Mouse (Mus musculus) lung, embryonic 16.5 days (tissue): ENCODE results near the gene Itpk1. TPM values are rescaled to one million over a fixed set of nuclear protein-coding genes. Genes with fewer than 3 reads are reported as not detected.

Experiments
- ATAC-seq: fragments of 200-750 bp; cut with Nextera tagmentation; 2 replicates; pipeline ENCODE4 v1.8.0; 2017; ENCODE audit warnings: low read depth, mild to moderate bottlenecking, moderate library complexity
- H3K27ac ChIP-seq: fragments of 300-500 bp; sonication (generic); 2 replicates; pipeline ENCODE4 v1.5.1; 2014; ENCODE audit warnings: mild to moderate bottlenecking, control low read depth, low read length
- H3K27me3 ChIP-seq: fragments of 300-500 bp; sonication (generic); 2 replicates; pipeline ENCODE4 v1.6.1; 2014; ENCODE audit warnings: low read depth, low read length, mixed read lengths; ENCODE audit not compliant: control insufficient read depth, insufficient read depth
- H3K36me3 ChIP-seq: fragments of 300-500 bp; sonication (generic); 2 replicates; pipeline ENCODE4 v1.6.1; 2014; ENCODE audit warnings: low read length; ENCODE audit not compliant: control insufficient read depth, insufficient read depth
- H3K4me1 ChIP-seq: fragments of 300-500 bp; sonication (generic); replicated peaks from 2 replicates; pipeline ENCODE4 v1.6.1; 2014; ENCODE audit warnings: low read length, mixed read lengths; ENCODE audit not compliant: control insufficient read depth, insufficient read depth
- H3K4me2 ChIP-seq: fragments of 300-500 bp; sonication (generic); 2 replicates; pipeline ENCODE4 v1.6.1; 2014; ENCODE audit warnings: low read depth, low read length, control low read depth
- H3K4me3 ChIP-seq: fragments of 300-500 bp; sonication (generic); 2 replicates; pipeline ENCODE4 v1.5.1; 2014; ENCODE audit warnings: mild to moderate bottlenecking, low read length, control low read depth
- H3K9ac ChIP-seq: fragments of 300-500 bp; sonication (generic); 2 replicates; pipeline ENCODE4 v1.6.1; 2014; ENCODE audit warnings: low read length, control low read depth
- H3K9me3 ChIP-seq: fragments of 300-500 bp; sonication (generic); 2 replicates; pipeline ENCODE4 v1.6.1; 2016; ENCODE audit warnings: low read length; ENCODE audit not compliant: control insufficient read depth
- WGBS: fragments of 180-500 bp; shearing (Covaris S2); extraction: QIAGEN DNeasy Blood & Tissue Kit; methylation state at CpG from one replicate; pipeline ENCODE4 v1.1.7; 2014; 5-methylcytosine and 5-hydroxymethylcytosine counted together
- polyA plus RNA-seq: library from polyadenylated mRNA; unstranded; fragments of >200 nt; fragmentation: Nextera tagmentation; extraction: Ambion mirVana; gene quantifications from 2 replicates; pipeline ENCODE4 v1.2.1, GENCODE M21; 2015

Gene Itpk1
- polyA plus RNA-seq, 1 experiment from 2014 or later = 10.6 TPM

DNA sequence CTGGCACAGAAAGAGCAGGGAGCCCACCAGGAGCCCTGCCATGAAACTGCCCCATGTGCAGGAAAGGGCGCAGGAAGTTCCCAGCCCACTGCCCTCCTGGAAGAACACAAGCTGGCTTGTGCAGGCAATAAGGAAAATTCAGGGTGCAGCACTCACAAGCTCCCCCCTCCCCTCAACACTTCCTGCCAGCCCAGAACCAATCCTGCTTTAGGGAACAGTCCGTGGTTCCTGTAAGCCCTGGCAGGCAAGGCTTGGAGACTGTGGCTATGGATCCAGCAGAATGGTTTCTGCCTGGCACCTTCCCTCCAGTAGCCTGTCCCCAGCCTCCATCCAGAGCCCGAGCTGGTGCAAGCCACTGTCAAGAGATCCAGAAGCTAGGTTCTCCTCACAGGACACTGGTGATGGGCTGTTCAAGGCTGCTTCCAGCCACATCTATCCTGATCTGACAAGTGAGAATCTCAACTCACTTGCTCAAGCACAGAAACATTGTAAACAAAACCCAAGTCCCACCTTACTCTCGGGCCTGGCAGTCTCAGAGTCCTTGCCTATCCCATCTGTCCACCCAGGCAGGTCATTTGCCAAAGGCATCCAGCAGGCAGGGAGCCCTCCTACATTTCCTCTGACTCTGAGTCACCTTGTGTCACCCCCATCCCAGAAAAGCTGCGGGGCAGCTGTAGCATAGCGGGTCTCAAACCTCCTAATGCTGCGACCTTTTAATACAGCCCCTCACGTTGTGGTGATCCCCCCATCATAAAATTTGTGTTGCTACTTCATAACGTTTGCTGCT is 102.3 kb downstream of the Itpk1 start:
- H3K27me3 ChIP-seq = no peaks in the 10 kb centered on the region
- no peak for ATAC-seq
- no peaks in the 10 kb centered on the region for H3K36me3 ChIP-seq
- peaks cover 2% of the 10 kb centered on the region; the same call in 1 of the 2 replicates for H3K4me1 ChIP-seq
- no peak overlapping the region for H3K4me2 ChIP-seq
- H3K9ac ChIP-seq = no peak overlapping the region
- WGBS = 70% methylated on average over 9 of the region's 9 CpGs
- H3K27ac ChIP-seq = no peak overlapping the region
- H3K4me3 ChIP-seq = no peak overlapping the region
- peaks cover 6% of the 10 kb centered on the region for H3K9me3 ChIP-seq

DNA sequence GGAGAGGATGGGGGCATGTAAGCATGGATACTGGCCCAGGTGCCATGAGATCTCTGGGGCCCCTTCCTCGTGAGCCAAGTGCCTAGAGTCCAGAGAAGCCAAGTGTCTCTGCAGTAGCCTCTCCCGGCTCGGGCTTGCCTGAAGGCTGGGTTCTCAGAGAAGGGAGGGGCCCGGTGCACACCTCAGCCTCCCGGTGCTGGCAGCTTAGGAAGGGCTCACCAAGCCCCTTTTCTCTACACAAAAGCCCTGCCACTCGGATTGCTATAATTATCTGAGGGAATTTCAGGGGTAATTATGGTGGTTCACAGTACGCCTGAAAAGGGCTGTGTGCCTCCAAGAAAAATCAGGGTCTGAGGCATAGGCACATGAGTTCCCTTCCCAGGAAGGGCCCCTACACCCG is 102.9 kb downstream of the Itpk1 start:
- Histone ChIP-seq H3K36me3 (no peaks in the 10 kb centered on the region), H3K4me2 (no peak overlapping the region), H3K27me3 (no peaks in the 10 kb centered on the region), H3K9ac (no peak overlapping the region), H3K4me3 (no peak overlapping the region), H3K4me1 (peaks cover 5% of the 10 kb centered on the region; the same call in 1 of the 2 replicates), H3K27ac (no peak overlapping the region), H3K9me3 (peaks cover 6% of the 10 kb centered on the region)
- WGBS = 40% methylated on average over 8 of the region's 8 CpGs
- ATAC-seq = no peak

DNA sequence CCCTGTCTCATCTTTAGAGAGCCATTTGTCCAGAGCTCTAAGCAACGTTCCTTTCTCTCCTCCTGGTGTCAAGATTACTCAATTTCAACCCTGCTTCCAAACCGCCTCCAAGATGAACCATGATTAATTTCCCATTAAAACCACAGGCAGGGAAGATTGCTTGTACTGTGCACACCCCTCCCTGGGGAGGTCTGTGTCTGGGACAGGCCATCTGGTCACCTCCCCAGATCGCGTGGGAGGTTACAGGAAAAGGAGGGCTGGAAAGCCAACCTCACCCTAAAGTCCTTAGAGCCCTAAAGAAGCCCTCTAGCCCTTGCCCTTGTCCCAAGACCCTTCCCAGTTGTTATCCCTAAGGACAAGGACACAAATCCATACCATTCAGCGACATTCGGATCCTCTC is 104.4 kb downstream of the Itpk1 start:
- no peaks in the 10 kb centered on the region for H3K27me3 ChIP-seq
- no peak overlapping the region for H3K4me2 ChIP-seq
- no peak for ATAC-seq
- H3K9ac ChIP-seq = no peak overlapping the region
- peaks cover 6% of the 10 kb centered on the region for H3K9me3 ChIP-seq
- WGBS = 68% methylated on average over 6 of the region's 6 CpGs
- peaks cover 5% of the 10 kb centered on the region; the same call in 1 of the 2 replicates for H3K4me1 ChIP-seq
- no peaks in the 10 kb centered on the region for H3K36me3 ChIP-seq
- H3K4me3 ChIP-seq = no peak overlapping the region
- H3K27ac ChIP-seq = no peak overlapping the region

DNA sequence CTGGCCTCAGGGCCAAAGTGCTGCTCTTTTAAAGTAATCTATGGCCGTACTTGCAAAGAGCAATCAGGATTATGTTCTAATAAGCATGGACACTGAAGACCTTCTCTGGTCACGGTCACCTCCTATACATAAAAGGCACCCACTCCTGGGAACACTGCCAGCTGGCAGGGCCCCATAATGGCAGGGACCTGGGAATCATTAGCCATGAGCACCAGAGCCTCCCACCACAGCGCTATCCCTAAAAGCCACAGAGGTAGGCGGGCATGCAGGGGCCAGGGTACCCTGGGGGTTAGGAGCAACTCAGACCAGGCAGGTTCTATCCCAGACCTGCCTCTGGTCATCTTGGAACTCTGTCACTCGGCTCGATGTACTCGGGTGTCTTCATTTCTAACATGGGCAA is 104.9 kb downstream of the Itpk1 start:
- peaks cover 5% of the 10 kb centered on the region; the same call in 1 of the 2 replicates for H3K4me1 ChIP-seq
- no peak overlapping the region for H3K9ac ChIP-seq
- H3K4me2 ChIP-seq = no peak overlapping the region
- no peaks in the 10 kb centered on the region for H3K27me3 ChIP-seq
- no peak overlapping the region for H3K4me3 ChIP-seq
- WGBS = 72% methylated on average over 7 of the region's 7 CpGs
- no peaks in the 10 kb centered on the region for H3K36me3 ChIP-seq
- no peak for ATAC-seq
- H3K9me3 ChIP-seq = peaks cover 6% of the 10 kb centered on the region
- H3K27ac ChIP-seq = no peak overlapping the region

DNA sequence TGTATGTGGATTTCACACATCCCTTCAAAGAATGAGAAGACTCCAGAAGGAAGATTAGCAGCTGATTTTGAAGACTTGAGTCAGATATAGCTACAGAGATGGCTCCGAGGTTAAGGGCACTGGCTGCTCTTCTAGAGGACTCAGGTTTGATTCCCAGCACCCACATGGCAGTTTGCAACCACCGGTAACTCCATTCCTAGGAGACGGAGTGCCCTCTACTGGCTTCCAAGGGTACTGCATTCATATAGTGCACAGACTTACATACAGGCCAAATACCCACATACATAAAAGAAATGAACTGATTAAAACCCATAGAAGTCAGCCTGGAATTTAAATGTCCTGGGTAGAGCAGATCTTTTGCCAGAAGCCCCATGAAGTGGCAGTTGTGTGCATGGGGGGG is 106.2 kb downstream of the Itpk1 start:
- Histone ChIP-seq H3K27ac (no peak overlapping the region), H3K4me1 (peaks cover 5% of the 10 kb centered on the region; the same call in 1 of the 2 replicates), H3K9ac (no peak overlapping the region), H3K4me2 (no peak overlapping the region), H3K27me3 (no peaks in the 10 kb centered on the region), H3K4me3 (no peak overlapping the region), H3K36me3 (no peaks in the 10 kb centered on the region), H3K9me3 (peaks cover 6% of the 10 kb centered on the region)
- WGBS = 94% methylated on average over 3 of the region's 3 CpGs
- ATAC-seq = no peak

DNA sequence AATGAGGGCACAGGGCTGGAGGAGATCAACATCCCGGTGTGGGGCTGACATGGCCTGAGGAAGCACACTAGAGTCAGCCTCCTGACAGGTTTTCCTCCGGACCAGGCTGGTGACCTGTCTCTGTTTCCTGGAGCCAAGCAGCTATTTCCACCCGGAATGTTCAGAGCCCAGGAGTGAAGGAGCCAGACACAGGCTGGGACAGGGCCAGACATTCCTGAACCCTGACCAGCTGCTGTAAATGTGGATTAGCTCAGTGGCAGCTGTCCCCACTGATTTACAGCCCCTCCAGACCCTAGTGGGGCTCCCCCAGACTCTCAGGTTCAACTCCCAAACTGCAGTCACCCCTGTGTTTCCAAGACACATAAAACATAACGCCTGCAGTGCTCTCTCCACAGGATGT is 107.3 kb downstream of the Itpk1 start:
- Histone ChIP-seq H3K4me2 (no peak overlapping the region), H3K27me3 (no peaks in the 10 kb centered on the region), H3K9me3 (peaks cover 6% of the 10 kb centered on the region), H3K9ac (no peak overlapping the region), H3K4me1 (peaks cover 5% of the 10 kb centered on the region; the same call in 1 of the 2 replicates), H3K4me3 (no peak overlapping the region), H3K27ac (peak overlapping the region; percentile 47), H3K36me3 (no peaks in the 10 kb centered on the region)
- WGBS = 38% methylated on average over 4 of the region's 4 CpGs
- peak; percentile 26 for ATAC-seq

DNA sequence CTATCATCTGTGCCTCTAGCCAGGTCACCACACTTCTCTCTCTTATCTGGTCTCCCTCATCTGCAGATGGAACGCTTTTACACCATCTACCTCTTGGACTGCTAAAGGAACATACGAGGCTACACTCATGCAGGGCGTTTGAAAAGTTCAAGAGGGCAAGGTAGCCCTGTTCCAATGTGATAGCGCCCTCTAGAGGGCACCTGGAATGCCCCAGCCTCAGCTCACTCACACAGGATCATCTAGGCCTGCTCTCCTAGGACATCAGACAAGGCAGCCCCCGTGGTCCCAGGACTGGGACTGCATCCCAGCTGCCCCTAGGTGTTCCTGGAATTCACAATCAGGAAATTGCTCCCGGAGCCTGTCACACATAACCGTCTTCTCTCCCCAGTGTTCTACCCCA is 108.3 kb downstream of the Itpk1 start:
- WGBS = 55% methylated on average over 7 of the region's 7 CpGs
- Histone ChIP-seq H3K4me1 (peaks cover 5% of the 10 kb centered on the region; the same call in 1 of the 2 replicates), H3K27ac (no peak overlapping the region), H3K4me3 (no peak overlapping the region), H3K9ac (no peak overlapping the region), H3K27me3 (no peaks in the 10 kb centered on the region), H3K9me3 (peaks cover 6% of the 10 kb centered on the region), H3K36me3 (no peaks in the 10 kb centered on the region), H3K4me2 (no peak overlapping the region)
- no peak for ATAC-seq

DNA sequence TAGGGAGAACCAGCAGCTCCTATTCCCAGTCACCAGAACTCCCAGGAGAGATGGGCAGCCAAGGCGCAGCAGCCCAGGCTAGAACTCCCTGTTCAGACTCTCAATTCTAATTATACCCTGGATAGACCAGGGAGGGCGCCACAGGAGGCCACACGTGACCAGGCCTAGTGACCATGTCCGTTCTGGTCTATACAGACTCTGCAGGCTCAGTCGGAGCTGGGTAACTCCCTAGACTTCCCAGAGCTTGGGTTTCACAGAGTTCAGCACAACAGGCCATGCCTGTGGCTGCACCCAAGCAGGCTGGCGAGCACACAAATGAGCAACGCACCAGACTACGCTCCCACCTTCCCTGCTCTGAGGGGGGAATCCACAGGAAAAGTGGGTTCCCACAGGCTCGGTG is 110.1 kb downstream of the Itpk1 start:
- H3K4me1 ChIP-seq = peaks cover 5% of the 10 kb centered on the region; the same call in 1 of the 2 replicates
- ATAC-seq = no peak
- 80% methylated on average over 9 of the region's 9 CpGs for WGBS
- H3K9ac ChIP-seq = no peak overlapping the region
- no peak overlapping the region for H3K27ac ChIP-seq
- no peaks in the 10 kb centered on the region for H3K27me3 ChIP-seq
- no peak overlapping the region for H3K4me3 ChIP-seq
- no peak overlapping the region for H3K4me2 ChIP-seq
- peaks cover 6% of the 10 kb centered on the region for H3K9me3 ChIP-seq
- no peaks in the 10 kb centered on the region for H3K36me3 ChIP-seq

DNA sequence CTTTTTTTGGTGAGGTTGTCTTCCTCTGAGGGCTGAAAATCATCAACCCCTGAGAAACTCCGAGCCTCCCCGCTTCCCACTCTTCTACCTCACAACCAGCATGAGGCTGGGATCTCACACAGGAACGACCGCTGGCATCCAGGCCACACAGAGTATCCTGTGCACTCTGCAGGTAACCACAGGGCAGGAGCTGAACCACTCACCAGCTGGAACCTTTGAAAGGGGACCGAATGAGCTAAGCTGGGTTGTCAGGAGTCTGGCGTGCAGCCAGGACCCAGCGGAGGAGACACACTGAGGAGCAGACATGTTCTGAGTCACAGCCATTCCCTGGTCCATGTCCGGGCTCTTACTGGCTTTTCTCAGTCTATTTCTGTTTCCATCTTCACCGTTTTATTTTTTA is 111.0 kb downstream of the Itpk1 start:
- Histone ChIP-seq H3K9ac (no peak overlapping the region), H3K36me3 (no peaks in the 10 kb centered on the region), H3K27me3 (no peaks in the 10 kb centered on the region), H3K9me3 (peaks cover 5% of the 10 kb centered on the region), H3K4me1 (peaks cover 5% of the 10 kb centered on the region; the same call in 1 of the 2 replicates), H3K27ac (peak overlapping the region; percentile 9; the same call in 1 of the 2 replicates), H3K4me3 (no peak overlapping the region), H3K4me2 (no peak overlapping the region)
- 55% methylated on average over 9 of the region's 9 CpGs for WGBS
- peak; percentile 39; the same call in 1 of the 2 replicates for ATAC-seq
